Mouse (Mus musculus) embryonic facial prominence, embryonic 12.5 days (tissue): ENCODE measurements around the gene Prkd1. TPM values are rescaled to one million over a fixed set of nuclear protein-coding genes. Genes with fewer than 3 reads are reported as not detected.

Source experiments
- ATAC-seq: fragments of 200-750 bp; cut with Nextera tagmentation; 2 replicates; pipeline ENCODE4 v1.8.0; 2017; ENCODE audit not compliant: insufficient number of reproducible peaks, insufficient read depth, low FRiP score, low TSS enrichment
- H3K27ac ChIP-seq: fragments of 300-500 bp; sonication (generic); 2 replicates; pipeline ENCODE4 v1.5.1; 2016; ENCODE audit warnings: mild to moderate bottlenecking
- H3K27me3 ChIP-seq: fragments of 300-500 bp; sonication (generic); 2 replicates; pipeline ENCODE4 v1.6.1; 2016; ENCODE audit warnings: mild to moderate bottlenecking, moderate library complexity
- H3K36me3 ChIP-seq: fragments of 300-500 bp; sonication (generic); 2 replicates; pipeline ENCODE4 v1.6.1; 2016; ENCODE audit warnings: mild to moderate bottlenecking
- H3K4me1 ChIP-seq: fragments of 300-500 bp; sonication (generic); 2 replicates; pipeline ENCODE4 v1.6.1; 2016
- H3K4me2 ChIP-seq: fragments of 300-500 bp; sonication (generic); replicated peaks from 2 replicates; pipeline ENCODE4 v1.6.1; 2016; ENCODE audit warnings: mild to moderate bottlenecking, moderate library complexity
- H3K4me3 ChIP-seq: fragments of 300-500 bp; sonication (generic); 2 replicates; pipeline ENCODE4 v1.5.1; 2016; ENCODE audit warnings: mild to moderate bottlenecking
- H3K9ac ChIP-seq: fragments of 300-500 bp; sonication (generic); 2 replicates; pipeline ENCODE4 v1.6.1; 2016; ENCODE audit warnings: mild to moderate bottlenecking, moderate library complexity
- H3K9me3 ChIP-seq: fragments of 300-500 bp; sonication (generic); 2 replicates; pipeline ENCODE4 v1.6.1; 2016; ENCODE audit warnings: mild to moderate bottlenecking, moderate library complexity
- WGBS: fragments of 180-500 bp; shearing (Covaris S2); methylation state at CpG from one replicate; pipeline ENCODE4 v1.1.7; 2016; 5-methylcytosine and 5-hydroxymethylcytosine counted together
- polyA plus RNA-seq: library from polyadenylated mRNA; unstranded; fragments of >200 nt; fragmentation: Nextera tagmentation; extraction: Ambion mirVana; gene quantifications from 2 replicates; pipeline ENCODE4 v1.2.1, GENCODE M21; 2016

The Prkd1 gene
- polyA plus RNA-seq, 1 experiment from 2014 or later = 8.9 TPM

GRCm38 (mm10) chr12:50511486-50512225, 137.2 kb downstream of the Prkd1 start:
- no peak overlapping the region for H3K4me2 ChIP-seq
- no peak overlapping the region for H3K4me3 ChIP-seq
- H3K4me1 ChIP-seq = no peaks in the 10 kb centered on the region
- H3K9me3 ChIP-seq = no peaks in the 10 kb centered on the region
- no peak overlapping the region for H3K9ac ChIP-seq
- 63% methylated on average over 4 of the region's 4 CpGs for WGBS
- H3K36me3 ChIP-seq = no peaks in the 10 kb centered on the region
- ATAC-seq = no peak
- no peaks in the 10 kb centered on the region for H3K27me3 ChIP-seq
- no peak overlapping the region for H3K27ac ChIP-seq

DNA sequence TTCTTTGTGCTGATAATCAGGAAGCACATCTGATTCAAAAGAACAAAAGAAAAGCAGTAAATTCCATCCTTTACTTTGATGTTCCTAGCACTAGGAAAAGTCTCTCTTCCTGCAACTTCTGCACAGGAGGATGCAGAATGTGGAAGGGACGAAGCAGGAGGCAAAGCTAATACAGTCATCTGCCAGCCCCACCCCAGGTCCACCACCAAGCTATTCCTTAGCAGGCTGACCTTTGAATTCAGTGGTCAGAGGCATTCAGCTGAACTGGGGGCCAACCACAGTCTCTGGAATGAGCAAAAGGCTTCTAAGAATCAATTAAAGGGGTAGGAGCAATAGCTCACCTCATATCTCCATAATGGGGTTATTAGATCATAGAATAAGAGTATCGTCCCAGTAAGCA, 140.1 kb downstream of the Prkd1 start:
- Histone ChIP-seq H3K4me2 (no peak overlapping the region), H3K4me3 (no peak overlapping the region), H3K36me3 (no peaks in the 10 kb centered on the region), H3K4me1 (no peaks in the 10 kb centered on the region), H3K9ac (no peak overlapping the region), H3K9me3 (no peaks in the 10 kb centered on the region), H3K27ac (no peak overlapping the region), H3K27me3 (no peaks in the 10 kb centered on the region)
- ATAC-seq = no peak
- 78% methylated on average over 2 of the region's 2 CpGs for WGBS

DNA sequence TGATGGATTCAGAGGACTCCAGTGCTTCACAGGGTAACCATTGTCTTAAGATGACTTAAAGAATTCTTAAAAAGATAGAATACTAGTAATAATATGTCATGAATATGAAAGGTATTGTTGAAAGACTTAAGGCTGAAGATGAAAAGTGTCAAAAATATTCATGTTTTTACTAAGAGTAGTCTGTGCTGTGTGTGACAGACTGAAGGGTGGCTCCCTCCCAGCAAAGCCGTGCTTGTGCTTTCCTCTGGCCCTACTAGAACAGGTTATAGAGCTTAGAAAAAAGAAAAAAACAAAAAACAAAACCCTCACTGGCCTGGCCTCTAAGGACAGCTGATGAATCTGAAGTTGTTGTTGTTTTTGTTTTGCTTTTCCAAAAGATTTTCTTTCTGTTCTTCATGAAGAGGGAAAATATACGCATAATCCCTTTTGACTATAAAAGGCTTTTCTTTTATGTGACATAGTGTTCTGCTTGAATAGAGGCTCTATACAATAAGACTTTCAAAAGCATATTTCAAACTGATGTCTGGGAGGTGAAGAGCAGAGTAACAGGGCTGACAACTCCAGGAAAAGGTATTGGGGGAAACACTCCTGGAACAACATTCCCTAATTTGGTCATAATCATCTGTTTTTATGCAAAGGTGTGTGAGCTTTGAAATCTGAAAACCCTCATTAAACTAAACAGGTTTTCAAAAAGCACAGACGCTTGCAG, 148.9 kb downstream of the Prkd1 start:
- H3K9me3 ChIP-seq = no peaks in the 10 kb centered on the region
- no peak for ATAC-seq

GRCm38 (mm10) chr12:50496006-50496405, 152.9 kb downstream of the Prkd1 start:
- Histone ChIP-seq H3K4me3 (no peak overlapping the region), H3K27me3 (no peaks in the 10 kb centered on the region), H3K9ac (no peak overlapping the region), H3K4me1 (no peaks in the 10 kb centered on the region), H3K27ac (no peak overlapping the region), H3K9me3 (no peaks in the 10 kb centered on the region), H3K36me3 (no peaks in the 10 kb centered on the region), H3K4me2 (no peak overlapping the region)
- no peak for ATAC-seq
- WGBS = 83% methylated on average over 3 of the region's 3 CpGs

More for the DNA sequence above, 148.9 kb downstream of the Prkd1 start:
- Histone ChIP-seq H3K27ac (no peak overlapping the region), H3K9ac (no peak overlapping the region), H3K27me3 (no peaks in the 10 kb centered on the region), H3K4me1 (no peaks in the 10 kb centered on the region), H3K4me3 (no peak overlapping the region), H3K36me3 (no peaks in the 10 kb centered on the region), H3K4me2 (no peak overlapping the region)
- WGBS = 66% methylated on average over 3 of the region's 3 CpGs

GRCm38 (mm10) chr12:50479784-50480183, 169.1 kb downstream of the Prkd1 start:
- Histone ChIP-seq H3K4me1 (no peaks in the 10 kb centered on the region), H3K4me2 (no peak overlapping the region), H3K9ac (no peak overlapping the region), H3K36me3 (no peaks in the 10 kb centered on the region), H3K4me3 (no peak overlapping the region), H3K9me3 (no peaks in the 10 kb centered on the region), H3K27ac (no peak overlapping the region), H3K27me3 (no peaks in the 10 kb centered on the region)
- 89% methylated on average over 7 of the region's 7 CpGs for WGBS
- no peak for ATAC-seq

- 93% methylated on average over 3 of the region's 3 CpGs for WGBS
- H3K4me1 ChIP-seq = no peaks in the 10 kb centered on the region
- H3K9ac ChIP-seq = no peak overlapping the region
- no peaks in the 10 kb centered on the region for H3K36me3 ChIP-seq
- H3K27me3 ChIP-seq = no peaks in the 10 kb centered on the region
- H3K4me3 ChIP-seq = no peak overlapping the region
- no peak overlapping the region for H3K27ac ChIP-seq
- ATAC-seq = no peak
- H3K9me3 ChIP-seq = no peaks in the 10 kb centered on the region
- no peak overlapping the region for H3K4me2 ChIP-seq
Measured at GRCm38 (mm10) chr12:50457151-50457550, 191.7 kb downstream of the Prkd1 start.

DNA sequence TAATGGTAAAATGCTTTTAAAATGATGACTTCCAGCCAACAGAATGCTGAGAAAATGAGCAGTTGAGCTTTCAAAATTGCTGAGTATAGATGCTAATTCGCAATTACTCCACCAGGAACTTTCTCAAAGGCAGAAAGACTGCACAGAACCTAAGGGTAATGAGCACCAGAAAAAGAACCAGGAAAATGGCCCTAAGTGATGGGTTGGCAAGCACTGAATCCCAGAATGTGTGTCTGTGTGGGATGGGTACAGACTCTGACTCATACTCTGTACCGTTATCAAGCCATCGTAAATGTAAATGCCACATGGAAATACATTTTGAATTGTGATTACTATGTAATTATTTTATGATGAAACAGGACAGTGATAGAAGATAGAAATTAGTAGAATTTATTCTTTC, 197.1 kb downstream of the Prkd1 start:
- Histone ChIP-seq H3K4me3 (no peak overlapping the region), H3K27ac (no peak overlapping the region), H3K9ac (no peak overlapping the region), H3K36me3 (no peaks in the 10 kb centered on the region), H3K9me3 (no peaks in the 10 kb centered on the region), H3K27me3 (no peaks in the 10 kb centered on the region), H3K4me1 (no peaks in the 10 kb centered on the region), H3K4me2 (no peak overlapping the region)
- 94% methylated on average over 3 of the region's 3 CpGs for WGBS
- ATAC-seq = no peak

- Histone ChIP-seq H3K27ac (no peak overlapping the region), H3K4me2 (no peak overlapping the region), H3K9ac (no peak overlapping the region), H3K9me3 (no peaks in the 10 kb centered on the region), H3K27me3 (no peaks in the 10 kb centered on the region), H3K4me3 (no peak overlapping the region), H3K4me1 (no peaks in the 10 kb centered on the region), H3K36me3 (no peaks in the 10 kb centered on the region)
- WGBS = 71% methylated on average over 6 of the region's 6 CpGs
- ATAC-seq = no peak
Measured at GRCm38 (mm10) chr12:50436660-50437059, 212.2 kb downstream of the Prkd1 start.

GRCm38 (mm10) chr12:50430129-50430703, 218.7 kb downstream of the Prkd1 start:
- Histone ChIP-seq H3K4me1 (no peaks in the 10 kb centered on the region), H3K36me3 (no peaks in the 10 kb centered on the region), H3K4me3 (no peak overlapping the region), H3K9me3 (no peaks in the 10 kb centered on the region), H3K27me3 (no peaks in the 10 kb centered on the region), H3K9ac (no peak overlapping the region), H3K27ac (no peak overlapping the region), H3K4me2 (no peak overlapping the region)
- no peak for ATAC-seq
- 78% methylated on average over 5 of the region's 5 CpGs for WGBS

GRCm38 (mm10) chr12:50352404-50352803, 296.5 kb downstream of the Prkd1 start:
- no peaks in the 10 kb centered on the region for H3K36me3 ChIP-seq
- H3K27ac ChIP-seq = no peak overlapping the region
- H3K4me2 ChIP-seq = no peak overlapping the region
- ATAC-seq = no peak
- H3K9ac ChIP-seq = no peak overlapping the region
- H3K27me3 ChIP-seq = no peaks in the 10 kb centered on the region
- 68% methylated on average over 11 of the region's 11 CpGs for WGBS
- no peaks in the 10 kb centered on the region for H3K4me1 ChIP-seq
- H3K4me3 ChIP-seq = no peak overlapping the region
- H3K9me3 ChIP-seq = no peaks in the 10 kb centered on the region

GRCm38 (mm10) chr12:50333182-50333581, 315.7 kb downstream of the Prkd1 start:
- H3K4me1 ChIP-seq = no peaks in the 10 kb centered on the region
- WGBS = 78% methylated on average over 4 of the region's 4 CpGs
- ATAC-seq = no peak
- no peak overlapping the region for H3K27ac ChIP-seq
- no peaks in the 10 kb centered on the region for H3K27me3 ChIP-seq
- H3K9me3 ChIP-seq = no peaks in the 10 kb centered on the region
- no peak overlapping the region for H3K4me2 ChIP-seq
- H3K36me3 ChIP-seq = no peaks in the 10 kb centered on the region
- H3K4me3 ChIP-seq = no peak overlapping the region
- H3K9ac ChIP-seq = no peak overlapping the region

DNA sequence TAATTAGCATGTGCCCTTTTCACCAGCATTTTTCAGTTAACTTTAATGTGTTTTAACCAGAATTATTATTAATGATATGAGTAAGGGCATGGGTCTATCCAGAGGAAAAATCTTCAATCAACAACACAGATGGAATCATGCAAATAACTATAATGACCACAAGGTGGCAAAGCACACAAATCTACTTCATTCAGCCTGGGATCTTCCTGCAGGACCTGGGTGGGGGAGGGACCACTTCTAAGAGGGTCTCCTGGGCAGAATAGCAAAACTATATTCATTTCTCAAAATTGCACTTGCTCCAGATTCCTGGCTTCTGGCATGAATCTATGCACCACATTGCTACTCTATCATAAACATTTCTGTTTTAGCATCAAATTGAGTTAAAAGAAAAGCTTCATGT, 334.3 kb downstream of the Prkd1 start:
- no peaks in the 10 kb centered on the region for H3K36me3 ChIP-seq
- H3K9me3 ChIP-seq = no peaks in the 10 kb centered on the region
- no peak overlapping the region for H3K4me3 ChIP-seq
- no peak overlapping the region for H3K4me2 ChIP-seq
- H3K4me1 ChIP-seq = no peaks in the 10 kb centered on the region
- no peaks in the 10 kb centered on the region for H3K27me3 ChIP-seq
- H3K9ac ChIP-seq = no peak overlapping the region
- H3K27ac ChIP-seq = no peak overlapping the region
- no peak for ATAC-seq
